Mouse (Mus musculus) liver, embryonic 14.5 days (tissue): ENCODE measurements around the gene Vwa7. TPM values are rescaled to one million over a fixed set of nuclear protein-coding genes. Genes with fewer than 3 reads are reported as not detected.

ENCODE experiments used
- ATAC-seq: fragments of 200-750 bp; cut with Nextera tagmentation; 2 replicates; pipeline ENCODE4 v1.8.0; 2017; ENCODE audit warnings: moderate number of reproducible peaks, mild to moderate bottlenecking, moderate library complexity; ENCODE audit not compliant: insufficient read depth
- DNase-seq, 3 experiments: peaks; one replicate each; pipeline ENCODE4 v3.0.0-alpha.2; 2012 to 2013; ENCODE audit warnings: low read depth in 3 of 3, low spot score in 3 of 3
- H3K27ac ChIP-seq: fragments of 300-500 bp; sonication (generic); 2 replicates; pipeline ENCODE4 v1.5.1; 2014; ENCODE audit warnings: moderate library complexity, mild to moderate bottlenecking, control low read depth, inconsistent platforms
- H3K27me3 ChIP-seq: fragments of 300-500 bp; sonication (generic); 2 replicates; pipeline ENCODE4 v1.6.1; 2014; ENCODE audit warnings: mild to moderate bottlenecking, low read length, moderate library complexity; ENCODE audit not compliant: control insufficient read depth, insufficient read depth
- H3K36me3 ChIP-seq: fragments of 300-500 bp; sonication (generic); replicated peaks from 2 replicates; pipeline ENCODE4 v1.6.1; 2014; ENCODE audit warnings: low read depth; ENCODE audit not compliant: control insufficient read depth, insufficient read depth
- H3K4me1 ChIP-seq, 2 experiments: fragments of 200-500 bp in 1 of 2; fragments of 300-500 bp in 1 of 2; sonication (generic) in 1 of 2; replicated peaks; 2 replicates each; pipeline ENCODE4 v1.6.1; 2012 to 2014; ENCODE audit warnings: antibody characterized with exemption in 1 of 2, inconsistent platforms in 1 of 2, low read length in 1 of 2; ENCODE audit not compliant: control insufficient read depth in 2 of 2, insufficient read depth in 2 of 2
- H3K4me2 ChIP-seq: fragments of 300-500 bp; sonication (generic); 2 replicates; pipeline ENCODE4 v1.6.1; 2014; ENCODE audit warnings: low read depth, mild to moderate bottlenecking, control low read depth, moderate library complexity
- H3K4me3 ChIP-seq, 2 experiments: fragments of 200-500 bp in 1 of 2; fragments of 300-500 bp in 1 of 2; sonication (generic) in 1 of 2; 2 replicates each; pipeline ENCODE4 v1.5.1; 2012 to 2014; ENCODE audit warnings: low read depth in 2 of 2, low read length in 2 of 2, mild to moderate bottlenecking in 2 of 2, control low read depth in 1 of 2, inconsistent platforms in 1 of 2, moderate library complexity in 1 of 2; ENCODE audit not compliant: insufficient read depth in 1 of 2
- H3K9ac ChIP-seq: fragments of 300-500 bp; sonication (generic); replicated peaks from 2 replicates; pipeline ENCODE4 v1.6.1; 2014; ENCODE audit warnings: mild to moderate bottlenecking, control low read depth, moderate library complexity
- H3K9me3 ChIP-seq: fragments of 300-500 bp; sonication (generic); 2 replicates; pipeline ENCODE4 v1.6.1; 2016; ENCODE audit warnings: low read length, mixed read lengths; ENCODE audit not compliant: control insufficient read depth
- CTCF ChIP-seq: IDR thresholded peaks from 2 replicates; pipeline ENCODE4 v1.5.1; 2016; ENCODE audit warnings: antibody characterized with exemption, low read depth, control low read depth
- EP300 ChIP-seq: IDR thresholded peaks from 2 replicates; pipeline ENCODE4 v1.6.1; 2016; ENCODE audit warnings: antibody characterized with exemption, low read depth
- WGBS: fragments of 180-500 bp; shearing (Covaris S2); extraction: QIAGEN DNeasy Blood & Tissue Kit; methylation state at CpG from one replicate; pipeline ENCODE4 v1.1.7; 2014; ENCODE audit not compliant: insufficient replicate concordance; 5-methylcytosine and 5-hydroxymethylcytosine counted together
- polyA plus RNA-seq, 2 experiments: library from polyadenylated mRNA; depleted of rRNA in 1 of 2; stranded (reverse) in 1 of 2; unstranded in 1 of 2; fragments of >200 nt; fragmentation: Nextera tagmentation in 1 of 2; extraction: Ambion mirVana in 1 of 2; gene quantifications; 2 replicates each; pipeline versions ENCODE4 v1.2.1 to v1.2.3; 2012 to 2014

Vwa7 gene
- polyA plus RNA-seq, 2 experiments: 0.18 TPM; not detected in 1

- Histone ChIP-seq H3K4me2 (no peak overlapping the region), H3K4me3 (no peak overlapping the region), H3K36me3 (peaks cover 35% of the 10 kb centered on the region), H3K27me3 (no peaks in the 10 kb centered on the region), H3K9ac (no peak overlapping the region), H3K4me1 (peaks cover 15% of the 10 kb centered on the region in 2 experiments), H3K27ac (no peak overlapping the region), H3K9me3 (no peaks in the 10 kb centered on the region)
- TF ChIP-seq EP300 (no peak), CTCF (no peak)
- DNase-seq (no peak), ATAC-seq (no peak)
- 60% methylated on average over 14 of the region's 14 CpGs for WGBS
Observed at GRCm38 (mm10) chr17:35017706-35018030, 1.3 kb downstream of the Vwa7 start.

GRCm38 (mm10) chr17:35018171-35018570, 1.8 kb downstream of the Vwa7 start:
- no peak overlapping the region for H3K4me2 ChIP-seq
- H3K4me1 ChIP-seq: peaks cover 17 to 20% of the 10 kb centered on the region in 2 experiments
- H3K9me3 ChIP-seq: no peaks in the 10 kb centered on the region
- H3K9ac ChIP-seq: no peak overlapping the region
- no peak for DNase-seq
- TF ChIP-seq EP300: no peak
- no peak for TF ChIP-seq CTCF
- peaks cover 30% of the 10 kb centered on the region for H3K36me3 ChIP-seq
- H3K27ac ChIP-seq: no peak overlapping the region
- no peaks in the 10 kb centered on the region for H3K27me3 ChIP-seq
- ATAC-seq: no peak
- no peak overlapping the region for H3K4me3 ChIP-seq
- 53% methylated on average over 3 of the region's 3 CpGs for WGBS

DNA sequence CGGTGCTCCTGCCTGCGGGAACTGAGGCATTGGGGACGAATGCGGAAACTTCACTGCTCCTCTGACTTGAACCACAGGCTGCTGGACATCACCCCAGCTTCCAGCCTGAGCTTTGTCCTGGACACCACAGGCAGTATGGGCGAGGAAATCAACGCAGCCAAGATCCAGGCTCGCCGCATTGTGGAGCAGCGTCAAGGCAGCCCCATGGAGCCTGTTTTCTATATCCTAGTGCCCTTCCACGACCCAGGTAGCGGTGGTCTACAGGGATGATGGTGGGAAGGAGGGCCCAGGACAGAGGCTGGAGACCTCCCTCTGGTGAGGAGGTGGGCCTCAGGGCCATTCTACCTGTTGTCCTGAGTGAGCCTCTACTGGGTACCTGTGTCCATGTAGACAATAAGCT, 3.5 kb downstream of the Vwa7 start:
- Histone ChIP-seq H3K4me3 (no peak overlapping the region), H3K4me1 (peaks cover 17 to 29% of the 10 kb centered on the region in 2 experiments), H3K9me3 (no peaks in the 10 kb centered on the region), H3K27me3 (no peaks in the 10 kb centered on the region), H3K4me2 (no peak overlapping the region), H3K36me3 (peaks cover 13% of the 10 kb centered on the region), H3K9ac (no peak overlapping the region), H3K27ac (no peak overlapping the region)
- 74% methylated on average over 11 of the region's 11 CpGs for WGBS
- no peak for ATAC-seq
- DNase-seq: no peak
- TF ChIP-seq CTCF (no peak), EP300 (no peak)

DNA sequence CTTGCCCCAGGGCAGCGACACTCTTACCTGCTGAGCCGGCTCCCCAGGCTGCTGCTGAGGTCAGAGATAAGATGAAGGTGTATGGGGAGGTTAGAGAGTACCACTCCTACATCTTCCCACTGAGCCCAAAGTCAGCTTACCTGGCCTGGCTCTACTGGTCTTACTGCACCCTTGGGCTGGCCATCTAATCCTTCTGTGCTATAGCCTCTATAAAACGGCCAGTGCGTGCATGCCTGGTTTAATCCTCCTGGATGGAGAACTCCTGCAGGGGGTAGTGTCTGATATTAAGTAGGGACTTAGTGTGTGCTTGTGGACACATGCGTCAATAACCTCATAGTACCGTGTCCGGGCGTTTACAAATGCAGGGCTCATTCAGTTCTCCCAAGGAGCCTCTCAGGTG, 4.2 kb downstream of the Vwa7 start:
- no peak for DNase-seq
- peaks cover 17 to 30% of the 10 kb centered on the region in 2 experiments for H3K4me1 ChIP-seq
- no peak overlapping the region for H3K9ac ChIP-seq
- H3K9me3 ChIP-seq: no peaks in the 10 kb centered on the region
- no peak overlapping the region for H3K4me3 ChIP-seq
- H3K36me3 ChIP-seq: peaks cover 6% of the 10 kb centered on the region
- ATAC-seq: no peak
- 82% methylated on average over 8 of the region's 8 CpGs for WGBS
- no peak overlapping the region for H3K27ac ChIP-seq
- no peak overlapping the region for H3K4me2 ChIP-seq
- H3K27me3 ChIP-seq: no peaks in the 10 kb centered on the region
- TF ChIP-seq CTCF (no peak), EP300 (no peak)

GRCm38 (mm10) chr17:35021163-35021808, 4.9 kb downstream of the Vwa7 start:
- peak overlapping the region; percentile 55 for H3K4me2 ChIP-seq
- TF ChIP-seq CTCF (peak; percentile 100), EP300 (no peak)
- ATAC-seq (peak; percentile 21; the same call in 1 of the 2 replicates), DNase-seq (peak; percentile 54 to 71 (median 60))
- H3K36me3 ChIP-seq: no peaks in the 10 kb centered on the region; the same call in 1 of the 2 replicates
- H3K9ac ChIP-seq: no peak overlapping the region
- peak overlapping the region in 1 of 2 experiments; percentile 16; a peak in 2 of 4 replicates for H3K4me3 ChIP-seq
- no peaks in the 10 kb centered on the region for H3K27me3 ChIP-seq
- H3K27ac ChIP-seq: peak overlapping the region; percentile 23
- H3K9me3 ChIP-seq: no peaks in the 10 kb centered on the region
- H3K4me1 ChIP-seq: peaks cover 17 to 30% of the 10 kb centered on the region in 2 experiments
- 5% methylated on average over 17 of the region's 17 CpGs for WGBS
